Mouse (Mus musculus): ENCODE data around the gene Sec14l4. TPM values are rescaled to one million over a fixed set of nuclear protein-coding genes. Genes with fewer than 3 reads are reported as not detected.

The Sec14l4 gene
- 4.6 TPM for polyA plus RNA-seq (2014; fragmentation: Illumina TruSeq; extraction: RNeasy Lipid Tissue Mini Kit (QIAGEN cat#74804); ENCODE audit: low read depth, low replicate concordance)

GRCm38 (mm10) chr11:4031126-4031941, at the start of gene Sec14l4:
TSS of gene Sec14l4 (plus strand) at chr11:4031462.

GRCm38 (mm10) chr11:3983291-3983862, 47.9 kb upstream of the Sec14l4 start, which contains the start of gene Gal3st1:
TSS of gene Gal3st1 (plus strand) at chr11:3983636.

GRCm38 (mm10) chr11:4064627-4065122, 33.4 kb downstream of the Sec14l4 start, which contains the start of gene Sec14l3:
TSS of gene Sec14l3 (plus strand) at chr11:4064841.

GRCm38 (mm10) chr11:4095171-4096053, 64.2 kb downstream of the Sec14l4 start, which contains the start of gene Mtfp1:
TSS of gene Mtfp1 (minus strand) at chr11:4095445.

Other genes with a start within 250 kb of the Sec14l4 start
- 18.7 TPM for gene Osbp2, start 167.6 kb upstream of the Sec14l4 start, polyA plus RNA-seq (2014; fragmentation: Illumina TruSeq; extraction: RNeasy Lipid Tissue Mini Kit (QIAGEN cat#74804); ENCODE audit: low read depth, low replicate concordance)
- gene 4921536K21Rik, start 136.4 kb upstream of the Sec14l4 start, polyA plus RNA-seq (2014; fragmentation: Illumina TruSeq; extraction: RNeasy Lipid Tissue Mini Kit (QIAGEN cat#74804); ENCODE audit: low read depth, low replicate concordance) = 3.8 TPM
- 10.4 TPM for gene Dusp18, start 136.2 kb upstream of the Sec14l4 start, polyA plus RNA-seq (2014; fragmentation: Illumina TruSeq; extraction: RNeasy Lipid Tissue Mini Kit (QIAGEN cat#74804); ENCODE audit: low read depth, low replicate concordance)
- 8.2 TPM for gene Slc35e4, start 116.8 kb upstream of the Sec14l4 start, polyA plus RNA-seq (2014; fragmentation: Illumina TruSeq; extraction: RNeasy Lipid Tissue Mini Kit (QIAGEN cat#74804); ENCODE audit: low read depth, low replicate concordance)
- gene Tcn2, start 99.3 kb upstream of the Sec14l4 start, polyA plus RNA-seq (2014; fragmentation: Illumina TruSeq; extraction: RNeasy Lipid Tissue Mini Kit (QIAGEN cat#74804); ENCODE audit: low read depth, low replicate concordance) = 96.0 TPM
- 32.2 TPM for gene Pes1, start 67.5 kb upstream of the Sec14l4 start, polyA plus RNA-seq (2014; fragmentation: Illumina TruSeq; extraction: RNeasy Lipid Tissue Mini Kit (QIAGEN cat#74804); ENCODE audit: low read depth, low replicate concordance)
- gene 4930556J24Rik, start 54.7 kb upstream of the Sec14l4 start, polyA plus RNA-seq (2014; fragmentation: Illumina TruSeq; extraction: RNeasy Lipid Tissue Mini Kit (QIAGEN cat#74804); ENCODE audit: low read depth, low replicate concordance) = not detected
- 0.57 TPM for gene Gal3st1, start 47.8 kb upstream of the Sec14l4 start, polyA plus RNA-seq (2014; fragmentation: Illumina TruSeq; extraction: RNeasy Lipid Tissue Mini Kit (QIAGEN cat#74804); ENCODE audit: low read depth, low replicate concordance)
- gene Sec14l3, start 33.4 kb downstream of the Sec14l4 start, polyA plus RNA-seq (2014; fragmentation: Illumina TruSeq; extraction: RNeasy Lipid Tissue Mini Kit (QIAGEN cat#74804); ENCODE audit: low read depth, low replicate concordance) = 0.29 TPM
- gene Mtfp1, start 64.0 kb downstream of the Sec14l4 start, polyA plus RNA-seq (2014; fragmentation: Illumina TruSeq; extraction: RNeasy Lipid Tissue Mini Kit (QIAGEN cat#74804); ENCODE audit: low read depth, low replicate concordance) = 7.8 TPM
- 18.2 TPM for gene Sec14l2, start 92.0 kb downstream of the Sec14l4 start, polyA plus RNA-seq (2014; fragmentation: Illumina TruSeq; extraction: RNeasy Lipid Tissue Mini Kit (QIAGEN cat#74804); ENCODE audit: low read depth, low replicate concordance)
- 19.0 TPM for gene Rnf215, start 103.7 kb downstream of the Sec14l4 start, polyA plus RNA-seq (2014; fragmentation: Illumina TruSeq; extraction: RNeasy Lipid Tissue Mini Kit (QIAGEN cat#74804); ENCODE audit: low read depth, low replicate concordance)
- gene Ccdc157, start 128.8 kb downstream of the Sec14l4 start, polyA plus RNA-seq (2014; fragmentation: Illumina TruSeq; extraction: RNeasy Lipid Tissue Mini Kit (QIAGEN cat#74804); ENCODE audit: low read depth, low replicate concordance) = 11.7 TPM
- gene Sf3a1, start 128.9 kb downstream of the Sec14l4 start, polyA plus RNA-seq (2014; fragmentation: Illumina TruSeq; extraction: RNeasy Lipid Tissue Mini Kit (QIAGEN cat#74804); ENCODE audit: low read depth, low replicate concordance) = 21.6 TPM
- 28.6 TPM for gene Tbc1d10a, start 155.3 kb downstream of the Sec14l4 start, polyA plus RNA-seq (2014; fragmentation: Illumina TruSeq; extraction: RNeasy Lipid Tissue Mini Kit (QIAGEN cat#74804); ENCODE audit: low read depth, low replicate concordance)
- 10.4 TPM for gene Castor1, start 186.8 kb downstream of the Sec14l4 start, polyA plus RNA-seq (2014; fragmentation: Illumina TruSeq; extraction: RNeasy Lipid Tissue Mini Kit (QIAGEN cat#74804); ENCODE audit: low read depth, low replicate concordance)
- gene Osm, start 205.0 kb downstream of the Sec14l4 start, polyA plus RNA-seq (2014; fragmentation: Illumina TruSeq; extraction: RNeasy Lipid Tissue Mini Kit (QIAGEN cat#74804); ENCODE audit: low read depth, low replicate concordance) = 0.30 TPM
- gene Lif, start 226.1 kb downstream of the Sec14l4 start, polyA plus RNA-seq (2014; fragmentation: Illumina TruSeq; extraction: RNeasy Lipid Tissue Mini Kit (QIAGEN cat#74804); ENCODE audit: low read depth, low replicate concordance) = 2.0 TPM